Mouse (Mus musculus) hindbrain, embryonic 11.5 days (tissue): ENCODE results near the gene Pld4. TPM values are rescaled to one million over a fixed set of nuclear protein-coding genes. Genes with fewer than 3 reads are reported as not detected.

Experiments used
- ATAC-seq: fragments of 200-750 bp; cut with Nextera tagmentation; 2 replicates; pipeline ENCODE4 v1.8.0; 2017; ENCODE audit warnings: mild to moderate bottlenecking, moderate TSS enrichment, moderate library complexity; ENCODE audit not compliant: low FRiP score
- DNase-seq: peaks from one replicate; pipeline ENCODE4 v3.0.0-alpha.2; 2015; ENCODE audit warnings: low spot score
- H3K27ac ChIP-seq: fragments of 300-500 bp; sonication (generic); 2 replicates; pipeline ENCODE4 v1.5.1; 2014; ENCODE audit warnings: mild to moderate bottlenecking, low read depth, low read length
- H3K27me3 ChIP-seq: fragments of 300-500 bp; sonication (generic); 2 replicates; pipeline ENCODE4 v1.6.1; 2014; ENCODE audit warnings: mild to moderate bottlenecking, low read length, moderate library complexity, mixed read lengths; ENCODE audit not compliant: control insufficient read depth, insufficient read depth
- H3K36me3 ChIP-seq: fragments of 300-500 bp; sonication (generic); 2 replicates; pipeline ENCODE4 v1.6.1; 2014; ENCODE audit warnings: mild to moderate bottlenecking, low read length, moderate library complexity, mixed read lengths; ENCODE audit not compliant: control insufficient read depth, insufficient read depth
- H3K4me1 ChIP-seq: fragments of 300-500 bp; sonication (generic); replicated peaks from 2 replicates; pipeline ENCODE4 v1.6.1; 2014; ENCODE audit warnings: low read length, mixed read lengths; ENCODE audit not compliant: control insufficient read depth, insufficient read depth
- H3K4me2 ChIP-seq: fragments of 300-500 bp; sonication (generic); replicated peaks from 2 replicates; pipeline ENCODE4 v1.6.1; 2014; ENCODE audit warnings: mild to moderate bottlenecking, low read depth, low read length
- H3K4me3 ChIP-seq: fragments of 300-500 bp; sonication (generic); 2 replicates; pipeline ENCODE4 v1.5.1; 2014; ENCODE audit warnings: low read depth, low read length
- H3K9ac ChIP-seq: fragments of 300-500 bp; sonication (generic); 2 replicates; pipeline ENCODE4 v1.6.1; 2014; ENCODE audit warnings: low read depth, low read length
- H3K9me3 ChIP-seq: fragments of 300-500 bp; sonication (generic); 2 replicates; pipeline ENCODE4 v1.6.1; 2016; ENCODE audit warnings: low read length; ENCODE audit not compliant: control insufficient read depth
- WGBS: fragments of 180-500 bp; shearing (Covaris S2); extraction: QIAGEN DNeasy Blood & Tissue Kit; methylation state at CpG from one replicate; pipeline ENCODE4 v1.1.7; 2014; 5-methylcytosine and 5-hydroxymethylcytosine counted together
- polyA plus RNA-seq: library from polyadenylated mRNA; unstranded; fragments of >200 nt; fragmentation: Nextera tagmentation; extraction: Ambion mirVana; gene quantifications from 2 replicates; pipeline ENCODE4 v1.2.1, GENCODE M21; 2014

Gene Pld4
- polyA plus RNA-seq, 1 experiment from 2014 or later: 6.2 TPM

GRCm38 (mm10) chr12:112735896-112736635, 24.4 kb upstream of the Pld4 start:
- ATAC-seq (no peak), DNase-seq (no peak)
- H3K27ac ChIP-seq: no peak overlapping the region
- no peak overlapping the region for H3K4me2 ChIP-seq
- no peak overlapping the region for H3K4me3 ChIP-seq
- H3K4me1 ChIP-seq: no peaks in the 10 kb centered on the region
- H3K9ac ChIP-seq: no peak overlapping the region
- H3K9me3 ChIP-seq: no peaks in the 10 kb centered on the region
- no peaks in the 10 kb centered on the region for H3K36me3 ChIP-seq
- WGBS: 89% methylated on average over 29 of the region's 29 CpGs
- H3K27me3 ChIP-seq: no peaks in the 10 kb centered on the region

GRCm38 (mm10) chr12:112736636-112736925, 23.9 kb upstream of the Pld4 start:
- ATAC-seq (no peak), DNase-seq (no peak)
- Histone ChIP-seq H3K27ac (no peak overlapping the region), H3K9ac (no peak overlapping the region), H3K9me3 (no peaks in the 10 kb centered on the region), H3K4me3 (no peak overlapping the region), H3K4me1 (no peaks in the 10 kb centered on the region), H3K36me3 (no peaks in the 10 kb centered on the region), H3K27me3 (no peaks in the 10 kb centered on the region), H3K4me2 (no peak overlapping the region)
- 92% methylated on average over 10 of the region's 10 CpGs for WGBS

GRCm38 (mm10) chr12:112737081-112737480, 23.4 kb upstream of the Pld4 start:
- H3K9ac ChIP-seq: no peak overlapping the region
- H3K4me3 ChIP-seq: no peak overlapping the region
- no peak for DNase-seq
- H3K9me3 ChIP-seq: no peaks in the 10 kb centered on the region
- 94% methylated on average over 7 of the region's 7 CpGs for WGBS
- no peak for ATAC-seq
- H3K27ac ChIP-seq: no peak overlapping the region
- no peak overlapping the region for H3K4me2 ChIP-seq
- no peaks in the 10 kb centered on the region for H3K27me3 ChIP-seq
- no peaks in the 10 kb centered on the region for H3K36me3 ChIP-seq
- H3K4me1 ChIP-seq: no peaks in the 10 kb centered on the region

GRCm38 (mm10) chr12:112737761-112738160, 22.7 kb upstream of the Pld4 start:
- ATAC-seq: no peak
- H3K36me3 ChIP-seq: no peaks in the 10 kb centered on the region
- DNase-seq: no peak

GRCm38 (mm10) chr12:112738281-112739022, 22.0 kb upstream of the Pld4 start:
- no peak for ATAC-seq
- no peak overlapping the region for H3K4me3 ChIP-seq
- no peaks in the 10 kb centered on the region for H3K9me3 ChIP-seq
- H3K4me2 ChIP-seq: no peak overlapping the region
- H3K27me3 ChIP-seq: no peaks in the 10 kb centered on the region
- H3K36me3 ChIP-seq: no peaks in the 10 kb centered on the region
- no peak overlapping the region for H3K9ac ChIP-seq
- no peak for DNase-seq
- 91% methylated on average over 31 of the region's 31 CpGs for WGBS
- H3K27ac ChIP-seq: no peak overlapping the region
- H3K4me1 ChIP-seq: no peaks in the 10 kb centered on the region; the same call in 1 of the 2 replicates

More at GRCm38 (mm10) chr12:112737761-112738160, 22.7 kb upstream of the Pld4 start:
- no peaks in the 10 kb centered on the region for H3K4me1 ChIP-seq
- H3K27me3 ChIP-seq: no peaks in the 10 kb centered on the region
- no peak overlapping the region for H3K4me3 ChIP-seq
- H3K27ac ChIP-seq: no peak overlapping the region
- H3K9ac ChIP-seq: no peak overlapping the region
- H3K9me3 ChIP-seq: no peaks in the 10 kb centered on the region
- H3K4me2 ChIP-seq: no peak overlapping the region; the same call in 1 of the 2 replicates
- WGBS: 93% methylated on average over 14 of the region's 14 CpGs

- H3K4me3 ChIP-seq: no peak overlapping the region
- no peaks in the 10 kb centered on the region for H3K36me3 ChIP-seq
- H3K9ac ChIP-seq: no peak overlapping the region
- no peaks in the 10 kb centered on the region; the same call in 1 of the 2 replicates for H3K4me1 ChIP-seq
- no peak for ATAC-seq
- H3K9me3 ChIP-seq: no peaks in the 10 kb centered on the region
- no peak for DNase-seq
- no peak overlapping the region for H3K4me2 ChIP-seq
- no peak overlapping the region for H3K27ac ChIP-seq
- 91% methylated on average over 24 of the region's 24 CpGs for WGBS
- no peaks in the 10 kb centered on the region for H3K27me3 ChIP-seq
Measured at GRCm38 (mm10) chr12:112739023-112739568, 21.4 kb upstream of the Pld4 start.

- peak; percentile 5 for DNase-seq
- no peaks in the 10 kb centered on the region; the same call in 1 of the 2 replicates for H3K4me1 ChIP-seq
- WGBS: 75% methylated on average over 6 of the region's 6 CpGs
- H3K27ac ChIP-seq: no peak overlapping the region
- no peaks in the 10 kb centered on the region for H3K9me3 ChIP-seq
- H3K9ac ChIP-seq: peak overlapping the region; percentile 11; the same call in 1 of the 2 replicates
- H3K4me2 ChIP-seq: no peak overlapping the region
- no peaks in the 10 kb centered on the region for H3K36me3 ChIP-seq
- ATAC-seq: 0 out of 2 replicates have a peak, but pooled peaks have one; percentile 12
- H3K27me3 ChIP-seq: no peaks in the 10 kb centered on the region
- H3K4me3 ChIP-seq: no peak overlapping the region
Measured at GRCm38 (mm10) chr12:112742768-112743167, 17.7 kb upstream of the Pld4 start.

GRCm38 (mm10) chr12:112743168-112743975, 17.1 kb upstream of the Pld4 start:
- 60% methylated on average over 25 of the region's 25 CpGs for WGBS
- Histone ChIP-seq H3K27ac (no peak overlapping the region), H3K4me1 (no peaks in the 10 kb centered on the region; the same call in 1 of the 2 replicates), H3K9me3 (no peaks in the 10 kb centered on the region), H3K4me3 (no peak overlapping the region), H3K27me3 (no peaks in the 10 kb centered on the region), H3K9ac (no peak overlapping the region; the same call in 1 of the 2 replicates), H3K4me2 (no peak overlapping the region), H3K36me3 (no peaks in the 10 kb centered on the region)
- DNase-seq: peak; percentile 85
- peak; percentile 64 for ATAC-seq
